Mouse (Mus musculus) neural tube, embryonic 11.5 days (tissue): ENCODE results near the gene Vmn1r185. TPM values are rescaled to one million over a fixed set of nuclear protein-coding genes. Genes with fewer than 3 reads are reported as not detected.
"Not testable (repeated sequence)": the region's sequence is repeated elsewhere in the genome, so short reads cannot be mapped to it uniquely, and the experiment has no call there.

Experiments used
- ATAC-seq: fragments of 200-750 bp; cut with Nextera tagmentation; 2 replicates; pipeline ENCODE4 v1.8.0; 2017; ENCODE audit warnings: moderate number of reproducible peaks, mild to moderate bottlenecking, moderate TSS enrichment, moderate library complexity; ENCODE audit not compliant: insufficient read depth, low FRiP score, low TSS enrichment
- DNase-seq: peaks from one replicate; pipeline ENCODE4 v3.0.0-alpha.2; 2015; ENCODE audit warnings: low spot score
- H3K27ac ChIP-seq: fragments of 300-500 bp; sonication (generic); 2 replicates; pipeline ENCODE4 v1.5.1; 2014; ENCODE audit warnings: low read depth, mild to moderate bottlenecking, low read length
- H3K27me3 ChIP-seq: fragments of 300-500 bp; sonication (generic); 2 replicates; pipeline ENCODE4 v1.6.1; 2014; ENCODE audit warnings: mild to moderate bottlenecking, low read length, mixed read lengths; ENCODE audit not compliant: control insufficient read depth, insufficient read depth
- H3K36me3 ChIP-seq: fragments of 300-500 bp; sonication (generic); 2 replicates; pipeline ENCODE4 v1.6.1; 2014; ENCODE audit warnings: mild to moderate bottlenecking, low read length, moderate library complexity, mixed read lengths; ENCODE audit not compliant: control insufficient read depth, insufficient read depth
- H3K4me1 ChIP-seq: fragments of 300-500 bp; sonication (generic); 2 replicates; pipeline ENCODE4 v1.6.1; 2014; ENCODE audit warnings: low read length, mixed read lengths; ENCODE audit not compliant: control insufficient read depth, insufficient read depth
- H3K4me2 ChIP-seq: fragments of 300-500 bp; sonication (generic); 2 replicates; pipeline ENCODE4 v1.6.1; 2014; ENCODE audit warnings: low read depth, mild to moderate bottlenecking, moderate library complexity
- H3K4me3 ChIP-seq: fragments of 300-500 bp; sonication (generic); 2 replicates; pipeline ENCODE4 v1.5.1; 2014; ENCODE audit warnings: low read depth, low read length
- H3K9ac ChIP-seq: fragments of 300-500 bp; sonication (generic); 2 replicates; pipeline ENCODE4 v1.6.1; 2014; ENCODE audit warnings: mild to moderate bottlenecking, low read length
- H3K9me3 ChIP-seq: fragments of 300-500 bp; sonication (generic); 2 replicates; pipeline ENCODE4 v1.6.1; 2016; ENCODE audit warnings: low read length; ENCODE audit not compliant: control insufficient read depth
- WGBS: fragments of 180-500 bp; shearing (Covaris S2); extraction: QIAGEN DNeasy Blood & Tissue Kit; methylation state at CpG from one replicate; pipeline ENCODE4 v1.1.7; 2014; 5-methylcytosine and 5-hydroxymethylcytosine counted together
- polyA plus RNA-seq: library from polyadenylated mRNA; unstranded; fragments of >200 nt; fragmentation: Nextera tagmentation; extraction: Ambion mirVana; gene quantifications from 2 replicates; pipeline ENCODE4 v1.2.1, GENCODE M21; 2014

Vmn1r185 gene
- not detected in 2 replicates for polyA plus RNA-seq

GRCm38 (mm10) chr7:26618364-26618763, at the start of gene Vmn1r185:
Gene Vmn1r185, minus strand, starts transcription at chr7:26618464.
- DNase-seq, H3K27ac ChIP-seq, H3K36me3 ChIP-seq, H3K4me1 ChIP-seq, H3K9ac ChIP-seq, H3K4me2 ChIP-seq, ATAC-seq, H3K4me3 ChIP-seq, H3K27me3 ChIP-seq, H3K9me3 ChIP-seq: not testable (repeated sequence)
- 91% methylated on average over 1 of the region's 1 CpGs for WGBS

DNA sequence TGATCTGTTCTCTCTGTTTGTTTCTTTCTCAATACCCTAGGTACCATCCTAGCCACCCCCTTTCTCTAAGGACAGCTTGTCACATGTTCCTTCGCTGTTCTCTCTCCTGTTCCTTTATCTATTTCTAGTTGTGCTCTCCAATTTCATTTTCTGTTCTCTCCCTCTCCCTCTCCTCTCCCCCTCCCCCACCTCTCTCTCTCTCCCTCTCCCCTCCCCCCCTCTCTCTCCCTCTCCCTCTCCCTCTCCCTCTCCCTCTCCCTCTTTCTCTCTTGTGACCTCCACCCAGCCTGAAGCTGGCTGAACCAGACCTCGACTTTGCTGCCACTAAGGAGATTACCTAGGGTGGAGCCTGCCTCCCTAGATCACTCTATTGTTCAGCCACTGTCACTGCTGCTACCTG, 49.2 kb upstream of the Vmn1r185 start:
- not testable (repeated sequence) for ATAC-seq
- WGBS: 40% methylated on average over 2 of the region's 2 CpGs

DNA sequence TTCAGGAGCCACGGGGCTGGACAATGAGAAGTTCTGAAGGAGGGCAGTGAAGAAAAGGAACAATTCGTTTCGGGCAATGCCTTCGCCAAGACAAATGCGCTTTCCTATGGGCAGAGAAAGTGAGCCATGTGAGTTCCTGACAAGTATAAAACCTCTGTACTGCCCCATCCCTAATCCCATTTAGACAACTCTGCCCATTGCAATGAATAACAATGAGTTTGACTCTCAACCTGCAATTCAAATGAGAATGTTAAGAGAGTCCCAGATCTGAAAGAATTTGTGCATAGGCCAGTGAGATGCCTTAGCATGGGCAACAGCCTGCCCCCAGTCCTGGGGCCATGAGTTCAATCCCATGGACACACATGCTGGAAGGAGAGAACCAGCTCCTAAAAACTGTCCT, 47.7 kb upstream of the Vmn1r185 start:
- H3K9me3 ChIP-seq: no peaks in the 10 kb centered on the region; the same call in 1 of the 2 replicates
- H3K9ac ChIP-seq: no peak overlapping the region
- no peak overlapping the region for H3K27ac ChIP-seq
- H3K4me3 ChIP-seq: no peak overlapping the region
- H3K36me3 ChIP-seq: no peaks in the 10 kb centered on the region
- DNase-seq (no peak), ATAC-seq (no peak)
- no peak overlapping the region for H3K4me2 ChIP-seq
- H3K27me3 ChIP-seq: no peaks in the 10 kb centered on the region
- H3K4me1 ChIP-seq: no peaks in the 10 kb centered on the region
- WGBS: 87% methylated on average over 5 of the region's 5 CpGs

More for the DNA sequence above, 49.2 kb upstream of the Vmn1r185 start:
- H3K27ac ChIP-seq, H3K4me3 ChIP-seq, H3K4me1 ChIP-seq, H3K36me3 ChIP-seq, H3K9me3 ChIP-seq, H3K4me2 ChIP-seq, H3K9ac ChIP-seq, DNase-seq, H3K27me3 ChIP-seq: not testable (repeated sequence)

- Histone ChIP-seq H3K36me3 (no peaks in the 10 kb centered on the region), H3K9ac (no peak overlapping the region), H3K4me3 (no peak overlapping the region), H3K27ac (no peak overlapping the region), H3K4me1 (no peaks in the 10 kb centered on the region), H3K4me2 (no peak overlapping the region), H3K27me3 (no peaks in the 10 kb centered on the region), H3K9me3 (no peaks in the 10 kb centered on the region)
- ATAC-seq: no peak
- DNase-seq: no peak
- WGBS: 79% methylated on average over 1 of the region's 1 CpGs
Observed at GRCm38 (mm10) chr7:26589774-26590173, 28.5 kb downstream of the Vmn1r185 start.

- H3K36me3 ChIP-seq: no peaks in the 10 kb centered on the region
- ATAC-seq (no peak), DNase-seq (no peak)
- H3K4me2 ChIP-seq: no peak overlapping the region
- no peak overlapping the region for H3K9ac ChIP-seq
- no peaks in the 10 kb centered on the region; the same call in 1 of the 2 replicates for H3K9me3 ChIP-seq
- no peaks in the 10 kb centered on the region for H3K4me1 ChIP-seq
- H3K27me3 ChIP-seq: no peaks in the 10 kb centered on the region
- no peak overlapping the region for H3K27ac ChIP-seq
- no peak overlapping the region for H3K4me3 ChIP-seq
Observed at GRCm38 (mm10) chr7:26589077-26589476, 29.2 kb downstream of the Vmn1r185 start.

Other genes with a start within 250 kb of the Vmn1r185 start
- not detected in 2 replicates for gene Nlrp9c, start 214.8 kb downstream of the Vmn1r185 start, polyA plus RNA-seq
- gene Nlrp4a, start 183.4 kb downstream of the Vmn1r185 start, polyA plus RNA-seq: not detected in 2 replicates
- gene Nlrp9a, start 83.4 kb downstream of the Vmn1r185 start, polyA plus RNA-seq: not detected in 2 replicates
- gene Cyp2b23, start 68.0 kb upstream of the Vmn1r185 start, polyA plus RNA-seq: not detected in 2 replicates
- gene Cyp2b19, start 138.7 kb upstream of the Vmn1r185 start, polyA plus RNA-seq: not detected in 2 replicates
- not detected in 2 replicates for gene Cyp2g1, start 190.4 kb upstream of the Vmn1r185 start, polyA plus RNA-seq
- not detected in 2 replicates for gene Cyp2a5, start 216.8 kb upstream of the Vmn1r185 start, polyA plus RNA-seq